Mouse (Mus musculus) liver, adult 2 months (tissue): ENCODE results near the gene Dpp8.

ENCODE experiments used
- CTCF ChIP-seq: fragments of 200-500 bp; IDR thresholded peaks from 2 replicates; pipeline ENCODE4 v1.5.1; 2011; ENCODE audit warnings: low read depth, low read length, control low read depth
- POLR2A ChIP-seq: fragments of 200-500 bp; IDR thresholded peaks from 2 replicates; pipeline ENCODE4 v1.6.1; 2011; ENCODE audit warnings: low read length, control low read depth; ENCODE audit not compliant: insufficient read depth; ENCODE audit errors: extremely low read depth

GRCm38 (mm10) chr9:65050981-65051380, 18.8 kb downstream of the Dpp8 start:
- TF ChIP-seq CTCF (no peak), POLR2A (no peak)
